Mouse (Mus musculus): Measurements from ENCODE around the gene Nrxn1. TPM values are rescaled to one million over a fixed set of nuclear protein-coding genes. Genes with fewer than 3 reads are reported as not detected.
A peak's percentile ranks its signal among the peaks of the same experiment; 100 is the strongest.
"Not testable (repeated sequence)": the region's sequence is repeated elsewhere in the genome, so short reads cannot be mapped to it uniquely, and the experiment has no call there.

Gene Nrxn1
- polyA plus RNA-seq, 1 experiment from 2014 or later = 13.7 TPM

- not testable (repeated sequence) for H3K9ac ChIP-seq (ENCODE audit: low read length); DNase-seq (ENCODE audit: low spot score); H3K27me3 ChIP-seq (ENCODE audit: control insufficient read depth, insufficient read depth, low read length); H3K4me2 ChIP-seq (ENCODE audit: low read depth, low read length, severe bottlenecking); H3K27ac ChIP-seq (ENCODE audit: low read depth, low read length); H3K36me3 ChIP-seq (ENCODE audit: control insufficient read depth, insufficient read depth, low read length); H3K4me3 ChIP-seq (ENCODE audit: low read depth, low read length); H3K4me1 ChIP-seq (replicated peaks; ENCODE audit: control insufficient read depth, insufficient read depth, low read length); H3K9me3 ChIP-seq (ENCODE audit: control insufficient read depth, low read length)
- WGBS = 81% methylated on average over 1 of the region's 1 CpGs
- 0 out of 2 replicates have a peak, but pooled peaks have one; percentile 15 for ATAC-seq (replicated peaks; ENCODE audit: low FRiP score)
Measured at GRCm38 (mm10) chr17:90235674-90236073, 857.2 kb downstream of the Nrxn1 start.

GRCm38 (mm10) chr17:90234806-90235205, 858.1 kb downstream of the Nrxn1 start:
- Histone ChIP-seq H3K27me3 (ENCODE audit: control insufficient read depth, insufficient read depth, low read length) (no peaks in the 10 kb centered on the region), H3K4me1 (replicated peaks; ENCODE audit: control insufficient read depth, insufficient read depth, low read length) (no peaks in the 10 kb centered on the region), H3K9ac (ENCODE audit: low read length) (no peak overlapping the region), H3K27ac (ENCODE audit: low read depth, low read length) (no peak overlapping the region), H3K36me3 (ENCODE audit: control insufficient read depth, insufficient read depth, low read length) (no peaks in the 10 kb centered on the region), H3K4me3 (ENCODE audit: low read depth, low read length) (no peak overlapping the region), H3K9me3 (ENCODE audit: control insufficient read depth, low read length) (no peaks in the 10 kb centered on the region), H3K4me2 (ENCODE audit: low read depth, low read length, severe bottlenecking) (no peak overlapping the region)
- no peak for DNase-seq (ENCODE audit: low spot score)
- no peak for ATAC-seq (replicated peaks; ENCODE audit: low FRiP score)
- 78% methylated on average over 2 of the region's 2 CpGs for WGBS

- peak; percentile 53; the same call in 1 of the 2 replicates for ATAC-seq (replicated peaks; ENCODE audit: low FRiP score)
Measured at GRCm38 (mm10) chr17:90208547-90208946, 884.3 kb downstream of the Nrxn1 start.

GRCm38 (mm10) chr17:90207617-90208016, 885.3 kb downstream of the Nrxn1 start:
- Histone ChIP-seq H3K4me2 (ENCODE audit: low read depth, low read length, severe bottlenecking) (no peak overlapping the region), H3K9me3 (ENCODE audit: control insufficient read depth, low read length) (no peaks in the 10 kb centered on the region), H3K36me3 (ENCODE audit: control insufficient read depth, insufficient read depth, low read length) (no peaks in the 10 kb centered on the region), H3K9ac (ENCODE audit: low read length) (no peak overlapping the region), H3K27ac (ENCODE audit: low read depth, low read length) (no peak overlapping the region), H3K27me3 (ENCODE audit: control insufficient read depth, insufficient read depth, low read length) (no peaks in the 10 kb centered on the region), H3K4me3 (ENCODE audit: low read depth, low read length) (no peak overlapping the region), H3K4me1 (replicated peaks; ENCODE audit: control insufficient read depth, insufficient read depth, low read length) (no peaks in the 10 kb centered on the region)
- no peak for ATAC-seq (replicated peaks; ENCODE audit: low FRiP score)
- WGBS = 61% methylated on average over 5 of the region's 5 CpGs
- DNase-seq (ENCODE audit: low spot score) = no peak

More at GRCm38 (mm10) chr17:90208547-90208946, 884.3 kb downstream of the Nrxn1 start:
- H3K4me1 ChIP-seq (replicated peaks; ENCODE audit: control insufficient read depth, insufficient read depth, low read length) = no peaks in the 10 kb centered on the region
- no peak overlapping the region for H3K27ac ChIP-seq (ENCODE audit: low read depth, low read length)
- H3K4me2 ChIP-seq (ENCODE audit: low read depth, low read length, severe bottlenecking) = no peak overlapping the region
- no peak overlapping the region for H3K9ac ChIP-seq (ENCODE audit: low read length)
- H3K4me3 ChIP-seq (ENCODE audit: low read depth, low read length) = no peak overlapping the region
- no peak for DNase-seq (ENCODE audit: low spot score)
- no peaks in the 10 kb centered on the region for H3K9me3 ChIP-seq (ENCODE audit: control insufficient read depth, low read length)
- H3K36me3 ChIP-seq (ENCODE audit: control insufficient read depth, insufficient read depth, low read length) = no peaks in the 10 kb centered on the region
- H3K27me3 ChIP-seq (ENCODE audit: control insufficient read depth, insufficient read depth, low read length) = no peaks in the 10 kb centered on the region

GRCm38 (mm10) chr17:90203993-90204392, 888.9 kb downstream of the Nrxn1 start:
- Histone ChIP-seq H3K9me3 (ENCODE audit: control insufficient read depth, low read length) (no peaks in the 10 kb centered on the region), H3K27me3 (ENCODE audit: control insufficient read depth, insufficient read depth, low read length) (no peaks in the 10 kb centered on the region), H3K4me1 (replicated peaks; ENCODE audit: control insufficient read depth, insufficient read depth, low read length) (no peaks in the 10 kb centered on the region), H3K36me3 (ENCODE audit: control insufficient read depth, insufficient read depth, low read length) (no peaks in the 10 kb centered on the region), H3K4me3 (ENCODE audit: low read depth, low read length) (no peak overlapping the region), H3K4me2 (ENCODE audit: low read depth, low read length, severe bottlenecking) (no peak overlapping the region), H3K27ac (ENCODE audit: low read depth, low read length) (no peak overlapping the region), H3K9ac (ENCODE audit: low read length) (no peak overlapping the region)
- DNase-seq (ENCODE audit: low spot score) (no peak), ATAC-seq (replicated peaks; ENCODE audit: low FRiP score) (no peak)

GRCm38 (mm10) chr17:90202785-90203184, 890.1 kb downstream of the Nrxn1 start:
- Histone ChIP-seq H3K9me3 (ENCODE audit: control insufficient read depth, low read length) (no peaks in the 10 kb centered on the region), H3K4me2 (ENCODE audit: low read depth, low read length, severe bottlenecking) (no peak overlapping the region), H3K9ac (ENCODE audit: low read length) (no peak overlapping the region), H3K27ac (ENCODE audit: low read depth, low read length) (no peak overlapping the region), H3K27me3 (ENCODE audit: control insufficient read depth, insufficient read depth, low read length) (no peaks in the 10 kb centered on the region), H3K36me3 (ENCODE audit: control insufficient read depth, insufficient read depth, low read length) (no peaks in the 10 kb centered on the region), H3K4me3 (ENCODE audit: low read depth, low read length) (no peak overlapping the region), H3K4me1 (replicated peaks; ENCODE audit: control insufficient read depth, insufficient read depth, low read length) (no peaks in the 10 kb centered on the region)
- WGBS = 89% methylated on average over 2 of the region's 2 CpGs
- ATAC-seq (replicated peaks; ENCODE audit: low FRiP score) (no peak), DNase-seq (ENCODE audit: low spot score) (no peak)

GRCm38 (mm10) chr17:90196772-90197171, 896.1 kb downstream of the Nrxn1 start:
- H3K4me2 ChIP-seq (ENCODE audit: low read depth, low read length, severe bottlenecking) = no peak overlapping the region
- ATAC-seq (replicated peaks; ENCODE audit: low FRiP score) = 0 out of 2 replicates have a peak, but pooled peaks have one; percentile 18
- no peak overlapping the region for H3K4me3 ChIP-seq (ENCODE audit: low read depth, low read length)
- no peak for DNase-seq (ENCODE audit: low spot score)
- H3K27ac ChIP-seq (ENCODE audit: low read depth, low read length) = no peak overlapping the region
- no peaks in the 10 kb centered on the region for H3K36me3 ChIP-seq (ENCODE audit: control insufficient read depth, insufficient read depth, low read length)
- H3K27me3 ChIP-seq (ENCODE audit: control insufficient read depth, insufficient read depth, low read length) = no peaks in the 10 kb centered on the region
- no peaks in the 10 kb centered on the region for H3K4me1 ChIP-seq (replicated peaks; ENCODE audit: control insufficient read depth, insufficient read depth, low read length)
- no peaks in the 10 kb centered on the region for H3K9me3 ChIP-seq (ENCODE audit: control insufficient read depth, low read length)
- 9% methylated on average over 1 of the region's 1 CpGs for WGBS
- H3K9ac ChIP-seq (ENCODE audit: low read length) = no peak overlapping the region

GRCm38 (mm10) chr17:90141602-90142001, 951.3 kb downstream of the Nrxn1 start:
- WGBS = 50% methylated on average over 4 of the region's 4 CpGs
- ATAC-seq (replicated peaks; ENCODE audit: low FRiP score) (no peak), DNase-seq (ENCODE audit: low spot score) (peak; percentile 51)

GRCm38 (mm10) chr17:90130836-90131235, 962.0 kb downstream of the Nrxn1 start:
- no peak for DNase-seq (ENCODE audit: low spot score)
- Histone ChIP-seq H3K9me3 (ENCODE audit: control insufficient read depth, low read length) (no peaks in the 10 kb centered on the region), H3K27me3 (ENCODE audit: control insufficient read depth, insufficient read depth, low read length) (no peaks in the 10 kb centered on the region), H3K36me3 (ENCODE audit: control insufficient read depth, insufficient read depth, low read length) (no peaks in the 10 kb centered on the region), H3K27ac (ENCODE audit: low read depth, low read length) (no peak overlapping the region), H3K4me1 (replicated peaks; ENCODE audit: control insufficient read depth, insufficient read depth, low read length) (no peaks in the 10 kb centered on the region), H3K4me3 (ENCODE audit: low read depth, low read length) (no peak overlapping the region), H3K9ac (ENCODE audit: low read length) (no peak overlapping the region), H3K4me2 (ENCODE audit: low read depth, low read length, severe bottlenecking) (no peak overlapping the region)
- no peak for ATAC-seq (replicated peaks; ENCODE audit: low FRiP score)
- WGBS = 89% methylated on average over 11 of the region's 12 CpGs

More at GRCm38 (mm10) chr17:90141602-90142001, 951.3 kb downstream of the Nrxn1 start:
- Histone ChIP-seq H3K4me3 (ENCODE audit: low read depth, low read length) (no peak overlapping the region), H3K9ac (ENCODE audit: low read length) (no peak overlapping the region), H3K27ac (ENCODE audit: low read depth, low read length) (no peak overlapping the region), H3K4me2 (ENCODE audit: low read depth, low read length, severe bottlenecking) (no peak overlapping the region), H3K36me3 (ENCODE audit: control insufficient read depth, insufficient read depth, low read length) (no peaks in the 10 kb centered on the region), H3K9me3 (ENCODE audit: control insufficient read depth, low read length) (no peaks in the 10 kb centered on the region), H3K27me3 (ENCODE audit: control insufficient read depth, insufficient read depth, low read length) (no peaks in the 10 kb centered on the region), H3K4me1 (replicated peaks; ENCODE audit: control insufficient read depth, insufficient read depth, low read length) (no peaks in the 10 kb centered on the region)

Data from forebrain, embryonic 11.5 days (tissue).